Mouse (Mus musculus) induced T-regulatory cell, adult 2 months (primary cell): ENCODE data around the gene Tapbpl.

Experiments used
- DNase-seq: peaks from one replicate; pipeline ENCODE4 v3.0.0-alpha.2; 2012; ENCODE audit warnings: low read depth

Gene Tapbpl

DNA sequence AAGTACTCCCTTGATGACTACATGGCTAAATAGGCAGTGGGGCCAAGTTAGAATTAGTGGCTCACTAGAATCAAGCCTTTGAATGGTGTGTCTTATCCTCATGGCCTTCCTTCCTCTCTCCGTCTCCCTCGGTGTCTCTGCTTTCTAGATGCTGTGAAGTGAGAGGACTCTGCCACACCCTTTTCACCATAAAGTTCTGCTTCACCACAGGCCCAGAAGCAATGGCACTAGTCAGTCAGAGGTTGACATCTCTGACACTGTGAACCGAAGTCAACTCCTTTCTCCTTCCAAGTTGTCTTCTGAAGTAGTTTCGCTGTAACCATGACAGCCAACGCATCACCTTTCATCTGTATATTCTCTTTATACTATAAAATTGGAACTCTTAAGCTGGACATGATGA, 7.9 kb upstream of the Tapbpl start:
- peak; percentile 60 for DNase-seq

DNA sequence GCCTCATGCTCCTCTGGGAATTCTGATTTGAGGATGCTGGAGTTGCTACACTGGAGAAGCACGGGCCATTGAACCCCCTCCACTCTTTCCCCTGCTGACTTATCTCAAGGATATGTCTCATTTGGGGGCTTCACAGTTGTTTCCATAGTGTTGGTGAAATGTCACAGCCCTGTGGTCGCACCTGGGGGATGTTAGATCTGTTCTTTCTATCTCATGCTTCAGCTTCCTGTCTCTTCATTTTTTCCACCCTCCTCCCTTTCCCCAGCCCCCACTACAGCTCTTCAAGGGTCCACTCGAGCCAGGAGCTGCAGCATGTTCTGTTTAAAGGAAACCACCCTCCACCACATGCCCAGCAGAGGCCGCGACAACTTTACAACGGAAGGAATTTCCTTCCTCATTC, 6.7 kb upstream of the Tapbpl start:
- peak; percentile 77 for DNase-seq

DNA sequence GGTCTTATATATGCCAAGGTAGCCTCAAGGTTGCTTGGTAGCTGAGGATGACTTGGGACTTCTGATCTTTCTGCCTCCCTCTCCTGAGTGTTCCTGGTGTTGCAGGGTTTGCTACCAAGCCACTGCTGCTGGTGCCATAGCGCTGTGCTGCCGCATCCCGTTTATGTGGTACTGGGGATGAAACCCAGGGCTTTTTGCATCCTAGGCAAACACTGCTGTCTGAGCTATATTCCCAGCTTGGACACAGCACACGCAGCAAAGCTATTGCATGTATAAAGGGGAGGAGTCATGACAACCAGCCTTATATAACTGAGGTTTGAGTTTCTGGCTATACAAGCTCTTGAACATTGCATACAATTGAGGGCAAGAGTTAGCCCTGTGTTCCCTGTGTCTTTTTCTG, 5.8 kb upstream of the Tapbpl start:
- peak; percentile 79 for DNase-seq

DNA sequence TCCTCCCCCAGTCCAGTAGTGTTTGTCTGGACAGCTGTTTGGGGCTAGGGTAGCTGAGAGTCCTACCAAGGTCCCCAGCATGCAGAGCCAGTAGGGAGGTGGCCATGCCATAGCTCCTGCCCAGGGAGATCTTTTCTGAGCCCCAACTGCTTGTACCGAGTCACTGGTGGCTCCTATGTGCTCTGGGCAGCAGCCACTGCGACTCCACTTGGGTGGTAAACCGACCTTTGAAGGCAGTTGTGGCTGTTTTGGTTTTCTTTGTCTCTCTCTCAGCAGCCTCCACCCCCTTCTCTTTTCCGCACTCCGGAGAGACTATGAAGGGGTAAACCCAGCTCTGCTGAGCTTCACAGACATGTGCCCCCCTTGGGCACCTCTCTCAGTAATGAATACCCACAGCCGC, 5.1 kb upstream of the Tapbpl start, which contains the start of gene Cd27:
Gene Cd27, minus strand, starts transcription at position 229 of the 400 bp plus-strand sequence.
- peak; percentile 82 for DNase-seq

DNA sequence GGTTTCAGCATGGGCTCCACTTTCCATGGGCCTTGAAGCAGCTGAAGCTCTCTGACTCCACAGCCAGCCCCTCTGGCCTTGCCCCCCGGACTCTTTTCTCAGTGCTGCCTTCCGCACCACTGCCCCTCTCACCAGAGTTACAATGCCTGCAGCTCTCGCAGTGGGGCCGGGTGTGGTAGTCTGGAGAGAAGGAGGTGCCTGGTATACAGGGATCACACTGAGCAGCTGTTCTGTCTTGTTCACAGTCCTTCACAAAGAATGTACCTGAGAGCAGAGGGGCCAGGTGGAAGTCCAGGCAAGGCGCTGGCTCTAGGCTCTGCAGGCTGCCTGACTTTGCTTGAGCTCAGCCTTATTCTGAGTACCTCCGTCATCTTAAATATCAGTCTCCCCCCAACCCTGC, 4.7 kb upstream of the Tapbpl start:
- no peak for DNase-seq

DNA sequence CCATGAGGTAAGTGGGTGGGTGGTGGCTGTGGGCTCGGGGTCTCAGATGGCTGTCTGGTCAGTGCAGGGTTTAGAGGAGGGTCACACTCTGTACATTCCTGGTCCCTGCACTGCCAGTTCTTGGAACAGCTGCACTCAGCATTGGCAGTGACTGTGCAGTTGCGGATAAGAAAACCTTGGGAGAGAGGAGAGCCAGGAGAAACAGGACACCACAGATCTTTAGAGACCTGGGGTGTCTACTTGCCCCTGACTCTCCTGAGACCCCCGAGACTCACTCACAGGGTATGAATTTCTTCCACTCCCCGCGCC, 2.8 kb upstream of the Tapbpl start:
- no peak for DNase-seq

DNA sequence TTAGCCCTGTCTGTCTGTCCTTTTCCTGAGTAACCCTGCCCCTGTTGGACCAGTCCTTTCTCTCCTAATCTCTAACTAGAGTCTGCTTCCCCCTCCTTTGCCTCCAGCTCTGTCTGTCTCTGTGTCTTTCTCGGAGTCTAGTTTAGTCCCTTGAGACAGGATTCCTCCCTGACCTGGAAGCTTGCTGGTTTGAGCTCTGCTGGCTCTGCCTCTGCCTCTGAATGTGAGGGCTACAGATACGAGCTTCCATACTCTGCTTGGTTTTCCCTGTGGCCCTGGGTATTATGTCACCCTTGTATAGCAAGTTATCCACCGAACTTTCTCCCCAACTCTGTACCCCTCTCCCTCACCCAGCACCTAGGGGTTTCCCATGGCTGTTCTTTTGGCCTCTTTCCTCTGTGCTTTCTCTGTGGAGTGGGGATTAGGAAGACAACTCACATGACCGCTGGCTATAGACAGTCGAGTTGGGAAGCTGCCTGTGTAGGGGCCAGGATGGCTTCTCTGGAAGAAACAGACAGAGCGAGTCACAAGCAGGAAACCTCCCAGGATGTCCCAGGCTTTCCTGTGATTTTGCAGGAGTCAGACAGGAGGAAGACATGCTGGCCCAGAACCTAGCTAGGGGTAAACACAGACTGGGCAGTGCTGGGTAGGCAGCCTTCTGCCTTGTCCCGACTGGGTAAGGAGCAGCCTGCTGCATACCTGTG, 2.3 kb upstream of the Tapbpl start:
- DNase-seq: peak; percentile 55

DNA sequence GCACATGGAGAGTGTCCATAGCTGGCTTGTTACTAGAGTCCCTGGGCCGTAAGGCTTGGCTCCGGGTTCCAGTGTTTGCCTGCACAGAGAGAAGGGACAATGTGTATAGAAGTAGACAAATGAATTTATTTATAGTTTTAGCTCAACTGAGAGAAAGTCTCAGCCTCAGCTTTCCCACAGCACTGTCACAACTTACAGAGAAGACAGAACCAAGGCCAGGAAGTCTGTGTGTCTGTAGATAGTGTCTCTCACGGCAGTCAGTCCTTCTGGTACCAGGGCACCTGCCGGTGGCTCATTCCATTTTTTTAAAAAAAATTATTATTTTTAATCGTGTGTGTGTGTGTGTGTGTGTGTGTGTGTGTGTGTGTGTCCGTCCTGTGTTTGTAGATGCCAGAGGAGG, 856 bp upstream of the Tapbpl start:
- no peak for DNase-seq

DNA sequence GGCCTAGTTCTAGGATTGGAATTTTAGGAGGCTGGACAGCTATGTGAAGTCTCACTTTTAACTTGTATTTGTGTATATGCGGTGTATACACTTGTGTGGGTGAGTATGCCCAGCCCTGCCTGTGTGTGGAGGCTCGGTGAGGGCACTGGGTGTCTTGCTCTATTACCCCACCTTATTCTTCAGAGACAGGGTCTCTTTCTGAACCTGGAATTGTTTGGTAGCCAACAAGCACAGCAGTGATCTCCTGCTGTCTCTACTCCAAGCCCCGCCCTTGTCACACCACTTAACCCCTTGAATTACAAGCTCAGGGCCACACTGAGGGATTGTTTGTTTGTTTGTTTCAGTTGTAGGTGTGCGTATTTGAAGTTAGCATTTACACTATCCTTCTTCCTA, 381 bp upstream of the Tapbpl start:
- no peak for DNase-seq

DNA sequence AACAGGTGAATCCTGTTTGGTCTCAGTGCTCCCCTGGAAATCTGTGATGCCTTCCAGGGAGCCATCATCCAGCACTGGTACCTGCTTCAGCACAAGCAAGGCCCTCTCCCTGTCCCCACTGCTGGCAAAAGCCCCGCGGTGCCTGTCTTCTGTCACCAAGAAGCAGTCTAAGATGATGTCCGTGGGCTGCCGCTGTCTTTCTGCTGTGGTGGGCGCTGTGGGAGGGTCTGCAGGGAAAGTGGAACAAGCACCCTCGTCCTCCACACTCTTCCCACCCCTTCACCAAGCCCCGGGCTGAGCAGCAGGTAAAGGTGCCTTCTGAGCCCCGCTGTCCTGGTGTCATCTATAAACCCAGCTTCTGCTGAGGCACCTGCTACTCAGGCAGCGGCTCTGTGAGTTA, 1.1 kb downstream of the Tapbpl start:
- DNase-seq: no peak

DNA sequence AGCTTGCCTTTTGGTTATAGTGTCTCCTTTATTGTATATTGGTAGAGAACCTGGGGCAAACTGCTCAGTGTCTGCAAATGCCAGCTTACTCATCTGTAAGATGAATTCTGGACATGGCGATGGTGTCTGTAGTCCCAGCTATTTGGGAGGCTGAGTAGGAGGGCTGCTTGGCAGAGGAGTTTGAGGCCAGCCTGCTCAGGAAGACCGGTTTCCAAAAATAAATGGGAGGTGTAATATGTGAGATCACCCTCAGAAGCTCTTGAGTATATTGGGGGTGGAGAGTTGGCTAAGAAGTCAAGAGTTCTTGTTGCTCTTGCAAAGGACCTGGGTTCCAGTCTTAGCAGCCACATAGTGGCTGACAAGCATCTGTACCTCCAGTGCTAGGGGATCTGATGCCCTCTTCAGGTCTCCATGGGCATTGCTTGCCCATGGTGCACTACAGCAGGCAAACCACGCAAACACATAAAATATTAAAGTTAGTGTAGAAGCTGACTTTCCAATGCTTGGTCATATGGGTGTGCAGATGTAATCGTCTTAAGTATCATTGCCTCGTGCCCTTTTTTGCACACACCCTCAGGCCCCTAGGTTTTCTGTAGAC, 6.0 kb downstream of the Tapbpl start:
- DNase-seq: peak; percentile 71

DNA sequence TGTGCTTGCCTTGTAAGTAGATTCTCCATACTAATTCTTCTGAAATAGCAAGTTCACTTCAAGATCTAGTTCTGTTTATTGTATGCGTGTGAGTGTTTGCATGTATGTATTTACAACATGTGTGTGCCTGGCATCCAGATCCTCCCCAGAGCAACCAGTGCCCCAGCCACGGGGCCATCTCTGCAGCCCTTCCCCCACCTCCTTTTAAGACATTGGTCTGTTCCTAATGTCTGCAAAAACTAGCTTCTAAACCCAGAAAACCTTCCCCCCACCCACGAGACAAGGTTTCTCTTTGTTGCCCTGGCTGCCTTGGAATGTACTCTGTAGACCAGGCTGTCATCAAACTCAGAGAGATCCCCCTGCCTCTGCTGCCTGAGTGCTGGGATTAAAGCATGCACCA, 9.1 kb downstream of the Tapbpl start:
- no peak for DNase-seq

DNA sequence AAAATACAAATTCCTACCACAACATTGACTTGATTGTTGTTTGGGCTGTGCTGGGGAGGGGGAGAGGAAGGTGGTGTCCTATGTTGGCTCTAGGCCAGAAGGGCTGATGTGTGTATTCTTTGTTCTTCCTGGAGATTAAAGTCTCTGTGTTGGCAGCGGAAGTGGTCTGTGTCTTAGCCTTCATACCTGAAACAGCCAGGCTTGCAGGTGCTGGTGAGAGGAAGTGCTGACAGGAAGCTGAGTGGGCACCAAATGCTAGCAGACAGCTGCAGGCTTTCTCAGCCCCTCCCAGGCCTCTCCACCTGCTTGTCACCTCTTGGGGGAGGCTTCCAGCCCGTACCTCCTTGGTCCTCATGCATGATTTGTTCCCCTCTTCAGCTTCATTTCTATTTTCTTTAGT, 9.5 kb downstream of the Tapbpl start:
- DNase-seq: peak; percentile 93

DNA sequence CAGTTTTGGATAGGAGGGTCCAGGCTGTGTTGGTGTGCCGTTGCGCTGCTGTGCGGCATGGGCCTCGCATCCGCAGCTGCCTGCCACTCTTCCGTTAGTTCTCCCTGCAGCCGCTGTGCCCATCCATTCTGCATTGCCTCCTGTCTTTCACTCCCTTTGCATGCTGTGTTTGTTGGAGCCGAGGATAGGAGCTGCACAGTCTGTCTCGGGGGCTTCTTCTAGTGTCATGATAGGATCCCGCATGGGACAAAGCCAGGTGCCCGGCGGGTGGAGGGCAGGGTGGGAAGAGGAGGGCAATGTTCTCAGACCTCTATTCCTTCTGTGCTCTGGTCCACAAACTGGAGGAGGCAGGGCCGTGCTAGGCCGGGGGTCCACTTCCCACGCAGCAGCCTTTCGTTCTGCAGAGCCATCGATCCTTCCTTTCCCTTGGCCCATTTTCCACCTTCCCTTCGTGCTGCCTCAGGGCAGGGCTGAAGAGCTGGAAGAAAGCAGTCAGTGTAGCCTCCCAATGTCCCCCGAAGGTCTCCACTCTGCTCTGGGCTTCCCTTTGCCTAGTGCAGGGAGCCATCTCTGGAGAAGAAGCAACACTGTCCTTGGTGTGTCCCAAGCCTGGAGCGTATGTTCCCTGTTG, 10.4 kb downstream of the Tapbpl start:
- no peak for DNase-seq

DNA sequence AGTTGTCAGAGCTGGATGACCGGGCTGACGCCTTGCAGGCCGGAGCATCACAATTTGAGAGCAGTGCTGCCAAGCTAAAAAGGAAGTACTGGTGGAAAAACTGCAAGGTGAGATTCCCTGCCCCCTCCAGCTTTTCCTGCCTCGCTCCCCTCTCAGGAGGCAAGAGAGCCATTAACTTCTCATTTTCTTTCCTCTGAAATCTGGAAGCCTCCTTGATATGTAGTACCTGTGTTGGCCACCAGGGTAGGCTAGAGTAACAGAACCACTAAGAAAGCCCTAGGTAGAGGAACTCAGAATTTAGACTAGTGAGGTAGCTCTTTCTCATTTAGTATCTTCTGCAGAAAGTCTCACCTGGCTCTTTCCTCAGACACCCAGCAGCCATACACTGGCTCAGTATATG, 12.7 kb downstream of the Tapbpl start:
- DNase-seq: peak; percentile 91

DNA sequence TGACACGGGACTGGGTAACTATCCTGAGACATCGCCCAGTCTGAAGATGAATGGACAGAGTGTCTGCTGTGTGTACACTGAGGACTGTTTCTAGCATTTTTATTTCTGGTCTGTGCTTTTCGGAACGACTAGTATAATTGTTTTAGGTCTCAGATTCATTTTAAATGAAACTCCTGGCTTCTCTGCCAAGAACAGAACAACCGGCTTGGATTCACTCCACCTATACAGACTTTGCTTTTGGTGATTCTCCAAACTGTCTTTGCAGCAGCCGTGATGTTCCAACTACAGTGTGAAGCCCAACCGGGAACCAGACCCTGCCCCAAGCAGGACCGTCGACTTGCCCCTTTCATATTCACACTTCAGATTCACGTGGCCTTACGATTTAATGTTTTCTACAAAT, 13.8 kb downstream of the Tapbpl start:
- DNase-seq: no peak

DNA sequence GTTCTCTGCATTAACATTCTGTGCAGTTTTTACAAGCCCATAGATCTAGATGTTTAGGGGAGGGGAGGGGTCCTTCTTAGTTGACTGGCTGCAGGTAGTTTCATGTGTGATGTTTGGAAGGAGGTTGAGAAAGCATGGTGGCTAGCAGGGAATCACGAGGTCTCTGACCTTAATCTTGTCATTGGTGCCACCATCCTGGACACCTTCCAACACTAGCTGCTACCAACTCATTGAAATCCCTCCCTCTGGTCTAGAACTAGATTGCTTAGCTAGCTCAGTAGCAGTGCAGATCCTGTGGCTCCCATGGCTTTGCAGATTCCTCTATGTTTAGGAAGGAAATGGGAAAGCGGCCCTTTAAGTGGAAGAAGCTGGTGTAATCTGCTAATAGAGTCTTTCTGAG, 14.8 kb downstream of the Tapbpl start:
- DNase-seq: peak; percentile 24

DNA sequence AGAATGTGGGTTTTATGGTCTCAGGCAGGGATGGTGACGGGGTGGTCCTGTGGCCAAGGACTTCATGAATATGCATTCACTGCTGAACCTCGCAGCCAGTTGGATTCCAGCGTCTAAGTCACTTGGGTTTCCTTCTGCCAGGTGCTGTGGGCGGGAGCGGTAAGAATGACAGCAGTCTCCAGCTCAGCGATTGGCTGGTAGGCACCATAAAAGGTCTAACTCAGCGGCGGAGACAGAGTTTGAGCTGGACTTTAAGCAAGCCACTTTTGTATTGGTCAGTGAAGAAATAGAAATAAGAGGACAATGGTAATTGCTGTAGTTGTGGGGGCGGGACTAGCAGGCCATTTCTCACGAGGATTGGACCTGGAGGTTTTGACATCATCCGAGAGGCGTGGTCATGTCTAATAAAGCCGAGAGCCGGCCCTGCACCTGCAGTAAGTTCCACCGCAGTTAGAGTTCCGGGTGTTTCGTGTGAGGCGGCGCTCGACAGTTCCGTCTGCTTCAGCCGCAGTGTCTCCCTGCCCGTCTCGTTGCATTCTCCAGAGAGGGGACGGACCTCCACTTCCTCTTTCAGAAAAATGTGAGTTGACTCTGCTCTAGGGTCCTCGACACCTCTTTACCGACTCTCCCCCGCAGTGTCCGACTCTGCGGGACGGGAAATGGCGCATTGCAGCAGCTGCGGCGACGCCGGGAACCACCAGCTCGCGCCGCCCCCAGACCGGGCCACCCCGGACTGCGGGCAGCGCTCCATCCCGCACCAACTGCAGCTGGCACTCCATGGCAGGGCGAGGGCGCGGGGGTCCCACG, 16.3 kb downstream of the Tapbpl start, which contains the start of gene Vamp1:
Gene Vamp1, plus strand, starts transcription at position 404 of the 807 bp plus-strand sequence.
- peak; percentile 98 for DNase-seq

DNA sequence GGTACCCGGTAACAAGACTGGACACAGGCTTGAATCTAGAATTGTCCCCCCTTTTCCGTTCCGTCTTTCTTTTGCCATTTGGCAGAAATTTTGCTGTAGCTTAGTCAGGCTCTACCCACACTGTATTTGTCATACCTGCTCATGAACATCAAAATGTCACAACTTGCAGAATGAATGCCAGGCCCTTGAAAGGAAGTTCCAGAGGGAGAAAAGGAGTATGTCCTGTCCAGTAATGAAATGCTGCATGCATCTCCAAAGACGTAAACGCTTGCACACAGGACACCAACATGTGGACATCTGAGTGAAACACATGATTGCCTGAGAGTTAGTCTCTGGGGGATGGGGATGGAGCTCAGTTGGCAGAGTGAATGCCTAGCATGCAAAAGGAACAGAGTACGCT, 17.9 kb downstream of the Tapbpl start:
- peak; percentile 25 for DNase-seq

DNA sequence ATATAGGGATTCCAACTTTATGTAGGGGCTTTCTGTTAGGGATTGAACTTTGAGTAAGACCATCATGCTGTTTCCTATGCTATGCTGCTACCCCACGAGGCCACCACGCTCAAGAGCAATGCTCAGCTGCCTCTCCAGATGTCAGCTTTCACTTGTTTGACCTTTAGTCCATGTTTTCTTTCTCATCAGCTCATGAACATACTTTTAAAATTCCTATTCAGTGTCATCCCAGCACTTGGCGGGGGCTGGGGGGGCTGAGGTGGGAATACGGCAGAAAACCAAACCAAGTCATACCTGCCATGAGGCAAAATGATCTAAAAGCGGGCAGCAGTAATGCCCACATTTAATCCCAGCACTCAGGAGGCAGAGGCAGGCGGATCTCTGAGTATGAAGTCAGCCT, 18.5 kb downstream of the Tapbpl start:
- DNase-seq: no peak

DNA sequence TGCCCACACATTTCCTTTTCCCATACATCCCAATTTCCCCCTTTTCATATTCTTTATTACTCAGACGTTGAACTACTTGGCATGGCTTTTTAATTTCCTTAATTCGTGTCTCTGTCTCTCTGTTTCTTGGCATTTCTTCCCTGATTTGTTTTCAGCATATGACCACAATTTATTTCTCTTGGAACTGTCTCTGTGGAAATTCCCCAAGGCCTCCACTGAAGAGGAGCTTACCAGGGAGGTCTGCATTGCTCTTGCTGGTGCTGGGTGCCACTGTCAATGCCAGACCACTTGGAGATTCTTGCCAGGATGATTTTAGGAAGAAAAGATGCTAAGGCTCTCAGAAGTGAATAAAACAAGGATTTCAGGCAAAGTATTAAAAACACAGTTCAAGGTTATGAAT, 19.0 kb downstream of the Tapbpl start:
- no peak for DNase-seq

DNA sequence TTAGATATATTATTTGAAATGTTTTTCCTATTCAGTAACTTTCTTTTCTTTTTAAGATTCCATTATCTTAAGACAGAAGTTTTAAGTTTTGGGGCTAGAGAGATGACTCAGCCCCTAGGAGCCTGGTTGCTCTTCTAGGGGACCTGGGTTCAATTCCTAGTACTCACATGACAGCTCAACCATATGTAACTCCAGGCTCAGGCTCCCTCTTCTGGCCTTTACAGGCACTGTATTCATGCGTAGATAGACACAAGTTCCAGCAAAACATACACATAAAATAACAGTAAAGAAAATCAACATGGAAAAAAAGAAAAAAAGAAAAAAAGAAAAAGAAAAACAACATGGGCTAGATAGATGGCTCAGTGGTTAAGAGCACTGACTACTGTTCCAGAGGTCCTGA, 21.2 kb downstream of the Tapbpl start:
- peak; percentile 40 for DNase-seq

DNA sequence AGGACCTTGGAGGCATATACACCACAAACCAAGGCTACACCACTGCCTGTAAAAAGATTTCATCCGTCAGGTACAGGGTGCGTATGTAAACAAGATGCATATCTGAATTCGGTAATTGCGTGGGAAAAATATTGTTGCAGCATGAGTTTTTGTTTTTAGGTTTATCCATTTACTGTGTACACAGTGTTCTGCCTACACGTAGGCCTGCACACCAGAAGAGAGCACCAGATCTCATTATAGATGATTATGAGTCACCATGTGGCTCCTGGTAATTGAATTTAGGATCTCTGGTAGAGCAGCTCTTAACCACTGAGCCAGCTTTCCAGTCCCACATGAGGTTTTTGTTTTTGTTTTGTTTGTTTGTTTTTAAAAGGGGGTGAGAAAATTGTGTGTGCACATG, 34.5 kb downstream of the Tapbpl start:
- no peak for DNase-seq
